Mouse (Mus musculus): ENCODE measurements around the gene Sult2b1. TPM values are rescaled to one million over a fixed set of nuclear protein-coding genes. Genes with fewer than 3 reads are reported as not detected.
A peak's percentile ranks its signal among the peaks of the same experiment; 100 is the strongest.

Sult2b1 gene
- polyA plus RNA-seq, 1 experiment from 2014 or later, result 9.7 TPM

- ATAC-seq (ENCODE audit: low read depth), result no peak
- 49% methylated on average over 6 of the region's 6 CpGs for WGBS
- H3K9ac ChIP-seq (replicated peaks; ENCODE audit: low read depth, low read length), result no peak overlapping the region; the same call in 1 of the 2 replicates
- H3K4me1 ChIP-seq (ENCODE audit: control insufficient read depth, insufficient read depth, low read length), result peaks cover 17% of the 10 kb centered on the region
- H3K9me3 ChIP-seq (ENCODE audit: control insufficient read depth, low read length), result no peaks in the 10 kb centered on the region
- H3K27me3 ChIP-seq (ENCODE audit: control insufficient read depth, insufficient read depth, low read length), result no peaks in the 10 kb centered on the region
- peaks cover 48% of the 10 kb centered on the region for H3K36me3 ChIP-seq (ENCODE audit: control insufficient read depth, insufficient read depth, low read length)
- no peak overlapping the region for H3K27ac ChIP-seq (ENCODE audit: low read depth, low read length)
- H3K4me3 ChIP-seq (ENCODE audit: low read depth, low read length), result no peak overlapping the region
- no peak overlapping the region for H3K4me2 ChIP-seq (ENCODE audit: low read depth, low read length)
Observed at GRCm38 (mm10) chr7:45796950-45797349, 12.5 kb upstream of the Sult2b1 start.

GRCm38 (mm10) chr7:45794971-45795370, 10.5 kb upstream of the Sult2b1 start:
- Histone ChIP-seq H3K27ac (ENCODE audit: low read depth, low read length) (no peak overlapping the region), H3K9me3 (ENCODE audit: control insufficient read depth, low read length) (no peaks in the 10 kb centered on the region), H3K4me2 (ENCODE audit: low read depth, low read length) (no peak overlapping the region), H3K36me3 (ENCODE audit: control insufficient read depth, insufficient read depth, low read length) (peaks cover 59% of the 10 kb centered on the region), H3K4me3 (ENCODE audit: low read depth, low read length) (no peak overlapping the region), H3K27me3 (ENCODE audit: control insufficient read depth, insufficient read depth, low read length) (no peaks in the 10 kb centered on the region), H3K9ac (replicated peaks; ENCODE audit: low read depth, low read length) (no peak overlapping the region), H3K4me1 (ENCODE audit: control insufficient read depth, insufficient read depth, low read length) (peaks cover 17% of the 10 kb centered on the region)
- no peak for ATAC-seq (ENCODE audit: low read depth)
- WGBS, result 96% methylated on average over 27 of the region's 29 CpGs

DNA sequence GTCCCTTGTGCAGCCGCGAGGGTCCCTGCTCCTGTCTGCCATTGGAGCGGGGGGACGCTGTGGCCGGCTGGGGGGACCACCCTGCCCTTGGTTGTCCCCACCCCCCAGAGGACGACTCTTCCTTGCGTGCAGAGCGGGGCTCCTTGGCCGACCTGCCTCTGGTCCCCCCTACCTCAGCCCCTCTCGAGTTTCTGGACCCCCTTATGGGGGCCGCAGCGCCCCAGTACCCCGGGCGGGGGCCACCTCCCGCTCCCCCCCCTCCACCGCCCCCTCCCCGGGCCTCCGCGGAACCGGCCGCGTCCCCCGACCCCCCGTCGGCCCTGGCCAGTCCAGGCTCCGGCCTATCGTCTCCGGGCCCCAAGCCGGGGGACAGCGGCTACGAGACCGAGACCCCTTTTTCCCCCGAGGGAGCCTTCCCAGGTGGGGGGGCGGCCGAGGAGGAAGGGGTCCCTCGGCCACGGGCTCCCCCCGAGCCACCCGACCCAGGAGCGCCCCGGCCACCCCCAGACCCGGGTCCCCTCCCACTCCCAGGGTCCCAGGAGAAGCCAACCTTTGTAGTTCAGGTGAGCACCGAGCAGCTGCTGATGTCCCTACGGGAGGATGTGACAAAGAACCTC, 9.6 kb upstream of the Sult2b1 start:
- 81% methylated on average over 29 of the region's 44 CpGs for WGBS
- no peak overlapping the region for H3K27ac ChIP-seq (ENCODE audit: low read depth, low read length)
- no peak for ATAC-seq (ENCODE audit: low read depth)
- peaks cover 68% of the 10 kb centered on the region for H3K36me3 ChIP-seq (ENCODE audit: control insufficient read depth, insufficient read depth, low read length)
- no peak overlapping the region for H3K9ac ChIP-seq (replicated peaks; ENCODE audit: low read depth, low read length)
- no peaks in the 10 kb centered on the region for H3K9me3 ChIP-seq (ENCODE audit: control insufficient read depth, low read length)
- H3K4me1 ChIP-seq (ENCODE audit: control insufficient read depth, insufficient read depth, low read length), result peaks cover 17% of the 10 kb centered on the region
- no peak overlapping the region for H3K4me3 ChIP-seq (ENCODE audit: low read depth, low read length)
- H3K27me3 ChIP-seq (ENCODE audit: control insufficient read depth, insufficient read depth, low read length), result no peaks in the 10 kb centered on the region
- H3K4me2 ChIP-seq (ENCODE audit: low read depth, low read length), result no peak overlapping the region

DNA sequence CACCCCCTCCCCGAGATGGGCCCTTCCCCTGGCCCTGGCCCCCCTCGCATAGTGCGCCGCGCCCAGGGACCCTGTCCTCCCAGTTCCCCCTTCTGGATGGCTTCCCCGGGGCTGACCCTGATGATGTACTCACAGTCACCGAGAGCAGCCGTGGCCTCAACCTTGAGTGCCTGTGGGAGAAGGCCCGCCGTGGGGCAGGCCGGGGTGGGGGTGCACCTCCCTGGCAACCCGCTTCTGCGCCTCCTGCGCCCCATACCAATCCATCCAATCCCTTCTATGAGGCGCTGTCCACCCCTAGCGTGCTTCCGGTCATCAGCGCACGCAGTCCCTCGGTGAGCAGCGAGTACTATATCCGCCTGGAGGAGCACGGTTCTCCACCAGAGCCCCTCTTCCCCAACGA, 8.8 kb upstream of the Sult2b1 start:
- Histone ChIP-seq H3K27me3 (ENCODE audit: control insufficient read depth, insufficient read depth, low read length) (no peaks in the 10 kb centered on the region), H3K4me3 (ENCODE audit: low read depth, low read length) (no peak overlapping the region), H3K27ac (ENCODE audit: low read depth, low read length) (no peak overlapping the region), H3K36me3 (ENCODE audit: control insufficient read depth, insufficient read depth, low read length) (peaks cover 69% of the 10 kb centered on the region), H3K4me2 (ENCODE audit: low read depth, low read length) (no peak overlapping the region), H3K4me1 (ENCODE audit: control insufficient read depth, insufficient read depth, low read length) (peaks cover 12% of the 10 kb centered on the region), H3K9me3 (ENCODE audit: control insufficient read depth, low read length) (no peaks in the 10 kb centered on the region), H3K9ac (replicated peaks; ENCODE audit: low read depth, low read length) (no peak overlapping the region)
- 89% methylated on average over 24 of the region's 24 CpGs for WGBS
- no peak for ATAC-seq (ENCODE audit: low read depth)

- no peak overlapping the region for H3K9ac ChIP-seq (replicated peaks; ENCODE audit: low read depth, low read length)
- no peak for ATAC-seq (ENCODE audit: low read depth)
- WGBS, result 77% methylated on average over 17 of the region's 17 CpGs
Observed at GRCm38 (mm10) chr7:45791756-45792490, 7.5 kb upstream of the Sult2b1 start.

GRCm38 (mm10) chr7:45790721-45791120, 6.3 kb upstream of the Sult2b1 start:
- Histone ChIP-seq H3K36me3 (ENCODE audit: control insufficient read depth, insufficient read depth, low read length) (peaks cover 74% of the 10 kb centered on the region), H3K27me3 (ENCODE audit: control insufficient read depth, insufficient read depth, low read length) (no peaks in the 10 kb centered on the region), H3K4me2 (ENCODE audit: low read depth, low read length) (no peak overlapping the region), H3K9ac (replicated peaks; ENCODE audit: low read depth, low read length) (no peak overlapping the region), H3K4me1 (ENCODE audit: control insufficient read depth, insufficient read depth, low read length) (peaks cover 13% of the 10 kb centered on the region), H3K4me3 (ENCODE audit: low read depth, low read length) (no peak overlapping the region), H3K9me3 (ENCODE audit: control insufficient read depth, low read length) (no peaks in the 10 kb centered on the region), H3K27ac (ENCODE audit: low read depth, low read length) (no peak overlapping the region)
- no peak for ATAC-seq (ENCODE audit: low read depth)
- 81% methylated on average over 6 of the region's 6 CpGs for WGBS

More at GRCm38 (mm10) chr7:45791756-45792490, 7.5 kb upstream of the Sult2b1 start:
- Histone ChIP-seq H3K4me2 (ENCODE audit: low read depth, low read length) (no peak overlapping the region), H3K4me1 (ENCODE audit: control insufficient read depth, insufficient read depth, low read length) (peaks cover 8% of the 10 kb centered on the region), H3K36me3 (ENCODE audit: control insufficient read depth, insufficient read depth, low read length) (peaks cover 76% of the 10 kb centered on the region), H3K9me3 (ENCODE audit: control insufficient read depth, low read length) (no peaks in the 10 kb centered on the region), H3K27ac (ENCODE audit: low read depth, low read length) (no peak overlapping the region), H3K27me3 (ENCODE audit: control insufficient read depth, insufficient read depth, low read length) (no peaks in the 10 kb centered on the region), H3K4me3 (ENCODE audit: low read depth, low read length) (no peak overlapping the region)

GRCm38 (mm10) chr7:45787642-45788041, 3.2 kb upstream of the Sult2b1 start:
- peaks cover 13% of the 10 kb centered on the region for H3K4me1 ChIP-seq (ENCODE audit: control insufficient read depth, insufficient read depth, low read length)
- WGBS, result 93% methylated on average over 22 of the region's 22 CpGs

DNA sequence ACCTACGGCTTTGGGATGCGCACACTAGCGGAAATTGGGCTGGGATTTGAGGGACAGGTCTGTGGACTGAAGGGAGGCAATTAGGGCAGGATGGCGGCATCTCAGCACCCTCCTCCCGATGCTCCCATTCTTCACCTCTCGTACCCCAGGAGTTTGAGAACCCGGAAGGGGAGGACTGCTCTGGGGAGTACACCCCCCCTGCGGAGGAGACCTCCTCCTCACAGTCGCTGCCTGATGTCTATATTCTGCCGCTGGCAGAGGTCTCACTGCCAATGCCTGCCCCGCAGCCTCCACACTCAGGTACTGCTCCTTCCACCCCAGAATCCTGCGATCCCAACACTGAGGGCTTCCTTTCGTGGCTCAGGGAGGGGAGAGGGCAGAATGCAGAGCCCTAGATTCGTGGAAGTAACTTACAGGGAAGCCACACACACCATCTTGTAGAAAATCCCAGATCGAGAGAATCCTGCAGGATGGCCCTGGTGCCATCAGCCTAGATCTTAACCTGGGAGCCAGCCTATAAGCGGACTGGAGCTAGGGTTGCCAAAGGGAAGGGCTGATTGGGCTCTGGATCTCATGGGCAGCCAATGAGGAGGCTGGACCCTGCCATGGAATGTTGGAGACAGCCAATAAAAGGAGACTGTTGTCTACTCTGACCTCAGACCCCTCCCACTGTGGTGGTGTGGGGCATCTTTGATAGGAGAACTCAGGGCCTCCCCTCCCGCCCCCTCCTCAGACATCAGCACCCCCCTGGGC, 2.4 kb upstream of the Sult2b1 start:
- Histone ChIP-seq H3K9me3 (ENCODE audit: control insufficient read depth, low read length) (no peaks in the 10 kb centered on the region), H3K27me3 (ENCODE audit: control insufficient read depth, insufficient read depth, low read length) (peaks cover 2% of the 10 kb centered on the region; the same call in 1 of the 2 replicates), H3K27ac (ENCODE audit: low read depth, low read length) (0 out of 2 replicates have a peak overlapping the region, but pooled peaks have one; percentile 36), H3K4me1 (ENCODE audit: control insufficient read depth, insufficient read depth, low read length) (peaks cover 13% of the 10 kb centered on the region), H3K4me3 (ENCODE audit: low read depth, low read length) (peak overlapping the region; percentile 97), H3K9ac (replicated peaks; ENCODE audit: low read depth, low read length) (peak overlapping the region; percentile 97), H3K36me3 (ENCODE audit: control insufficient read depth, insufficient read depth, low read length) (peaks cover 39% of the 10 kb centered on the region), H3K4me2 (ENCODE audit: low read depth, low read length) (peak overlapping the region; percentile 72)
- 6% methylated on average over 17 of the region's 17 CpGs for WGBS
- peak; percentile 30 for ATAC-seq (ENCODE audit: low read depth)

More at GRCm38 (mm10) chr7:45787642-45788041, 3.2 kb upstream of the Sult2b1 start:
- H3K9me3 ChIP-seq (ENCODE audit: control insufficient read depth, low read length), result no peaks in the 10 kb centered on the region
- H3K36me3 ChIP-seq (ENCODE audit: control insufficient read depth, insufficient read depth, low read length), result peaks cover 47% of the 10 kb centered on the region
- ATAC-seq (ENCODE audit: low read depth), result no peak
- H3K4me2 ChIP-seq (ENCODE audit: low read depth, low read length), result peak overlapping the region; percentile 72
- no peak overlapping the region for H3K9ac ChIP-seq (replicated peaks; ENCODE audit: low read depth, low read length)
- H3K4me3 ChIP-seq (ENCODE audit: low read depth, low read length), result no peak overlapping the region; the same call in 1 of the 2 replicates
- H3K27ac ChIP-seq (ENCODE audit: low read depth, low read length), result no peak overlapping the region
- peaks cover 2% of the 10 kb centered on the region; the same call in 1 of the 2 replicates for H3K27me3 ChIP-seq (ENCODE audit: control insufficient read depth, insufficient read depth, low read length)
